Mouse (Mus musculus) neutrophil, adult 5-6 weeks (primary cell): ENCODE measurements around the gene 0610010K14Rik. TPM values are rescaled to one million over a fixed set of nuclear protein-coding genes. Genes with fewer than 3 reads are reported as not detected.

Source experiments
- ATAC-seq: fragments of 151-379, 151-347 bp; 2 replicates; pipeline ENCODE4 v1.8.0; 2017; ENCODE audit warnings: mild to moderate bottlenecking, moderate TSS enrichment; ENCODE audit not compliant: insufficient number of reproducible peaks, poor library complexity, low FRiP score, severe bottlenecking; ENCODE audit errors: extremely low read depth
- total RNA-seq: library from RNA; stranded (forward); fragments of 200-1000 nt; gene quantifications from 2 replicates; pipeline ENCODE4 v1.2.3, GENCODE M21; 2017

Gene 0610010K14Rik
- total RNA-seq, 1 experiment from 2014 or later = 21.9 TPM

GRCm38 (mm10) chr11:70193354-70194285, 44.1 kb downstream of the 0610010K14Rik start:
- no peak for ATAC-seq

GRCm38 (mm10) chr11:70192157-70192556, 45.6 kb downstream of the 0610010K14Rik start:
- ATAC-seq = no peak

GRCm38 (mm10) chr11:70191188-70191587, 46.5 kb downstream of the 0610010K14Rik start:
- ATAC-seq = no peak

- ATAC-seq = no peak
Measured at GRCm38 (mm10) chr11:70189319-70190134, 48.2 kb downstream of the 0610010K14Rik start.

Other genes starting within 250 kb of the 0610010K14Rik start
- gene Gabarap, start 246.8 kb downstream of the 0610010K14Rik start, total RNA-seq = 397 and 455 TPM in 2 replicates
- gene Phf23, start 242.1 kb downstream of the 0610010K14Rik start, total RNA-seq = 74.4 and 80.3 TPM in 2 replicates
- gene Dvl2, start 237.3 kb downstream of the 0610010K14Rik start, total RNA-seq = 41.0 and 41.7 TPM in 2 replicates
- gene Acadvl, start 222.5 kb downstream of the 0610010K14Rik start, total RNA-seq = 45.2 and 46.7 TPM in 2 replicates
- 2.4 and 2.9 TPM in 2 replicates for gene Dlg4, start 221.0 kb downstream of the 0610010K14Rik start, total RNA-seq
- gene Asgr1, start 183.8 kb downstream of the 0610010K14Rik start, total RNA-seq = not detected in 2 replicates
- gene Asgr2, start 145.3 kb downstream of the 0610010K14Rik start, total RNA-seq = not detected in 2 replicates
- not detected in 2 replicates for gene Mgl2, start 107.6 kb downstream of the 0610010K14Rik start, total RNA-seq
- 2.6 and 3.6 TPM in 2 replicates for gene Clec10a, start 81.7 kb downstream of the 0610010K14Rik start, total RNA-seq
- gene Slc16a11, start 25.2 kb downstream of the 0610010K14Rik start, total RNA-seq = 1.4 and 2.7 TPM in 2 replicates
- 1.5 and 2.1 TPM in 2 replicates for gene Slc16a13, start 16.9 kb downstream of the 0610010K14Rik start, total RNA-seq
- gene Bcl6b, start 8.1 kb downstream of the 0610010K14Rik start, total RNA-seq = 0.12 TPM in 1 of 2 replicates, not detected in the other
- gene Gm21988, start 1.9 kb upstream of the 0610010K14Rik start, total RNA-seq = 0.47 and 0.86 TPM in 2 replicates
- gene Rnasek, start 1.9 kb upstream of the 0610010K14Rik start, total RNA-seq = 60.4 and 69.0 TPM in 2 replicates
- gene Alox12, start 17.4 kb upstream of the 0610010K14Rik start, total RNA-seq = 9.6 and 10.5 TPM in 2 replicates
- gene Alox12e, start 84.7 kb upstream of the 0610010K14Rik start, total RNA-seq = 0.35 and 2.0 TPM in 2 replicates
- 4.5 and 7.1 TPM in 2 replicates for gene Alox15, start 114.1 kb upstream of the 0610010K14Rik start, total RNA-seq
- 4.9 and 5.5 TPM in 2 replicates for gene Pelp1, start 172.1 kb upstream of the 0610010K14Rik start, total RNA-seq
- 278 and 300 TPM in 2 replicates for gene Arrb2, start 194.7 kb upstream of the 0610010K14Rik start, total RNA-seq
- gene Med11, start 214.0 kb upstream of the 0610010K14Rik start, total RNA-seq = 43.7 and 46.3 TPM in 2 replicates
- 0.37 and 0.58 TPM in 2 replicates for gene Zmynd15, start 221.5 kb upstream of the 0610010K14Rik start, total RNA-seq
- 0.74 TPM in 1 of 2 replicates, not detected in the other for gene Cxcl16, start 222.1 kb upstream of the 0610010K14Rik start, total RNA-seq